Mouse (Mus musculus) erythroblast, adult 5-6 weeks (primary cell): ENCODE results near the gene Jaml. TPM values are rescaled to one million over a fixed set of nuclear protein-coding genes. Genes with fewer than 3 reads are reported as not detected.

ENCODE experiments used
- ATAC-seq: replicated peaks from 2 replicates; pipeline ENCODE4 v1.8.0; 2016; ENCODE audit warnings: moderate number of reproducible peaks, mild to moderate bottlenecking, moderate TSS enrichment, inconsistent platforms; ENCODE audit not compliant: poor library complexity, low FRiP score, severe bottlenecking
- total RNA-seq, 2 experiments: library from RNA; stranded (forward) in 1 of 2; stranded (reverse) in 1 of 2; fragments of 150-400 nt in 1 of 2; fragments of 200-764, 138-1000 nt in 1 of 2; gene quantifications; 2 replicates each; pipeline versions ENCODE4 v1.2.3 to v1.2.4; 2015 to 2017; ENCODE audit warnings: low replicate concordance in 2 of 2

The Jaml gene
- total RNA-seq, 2 experiments from 2014 or later: 1.2 to 3.1 TPM

DNA sequence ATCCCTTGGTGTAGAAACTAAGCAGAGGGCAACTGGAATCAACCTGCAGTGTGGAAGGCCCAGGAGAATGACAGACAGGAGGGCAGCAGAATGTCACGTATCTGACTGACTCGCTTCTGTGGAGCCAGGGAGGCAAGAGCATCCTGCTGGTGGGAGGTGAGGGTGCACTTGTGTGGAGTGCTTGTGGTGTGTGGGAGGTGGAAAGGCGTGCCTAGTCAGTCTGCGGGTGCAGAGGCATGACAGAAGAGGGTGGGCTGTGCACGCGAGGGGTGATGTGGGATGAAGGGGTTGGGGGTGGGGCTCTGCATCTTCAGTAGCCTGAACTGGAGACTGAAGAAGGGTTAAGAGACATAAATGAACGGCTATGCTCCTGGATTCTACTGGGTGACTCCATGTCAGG, 74.4 kb downstream of the Jaml start:
- ATAC-seq: no peak

Other genes starting within 250 kb of the Jaml start
- 15.8 and 32.8 TPM in 2 replicates for gene Kmt2a, start 197.9 kb upstream of the Jaml start, total RNA-seq (2015; ENCODE audit: low replicate concordance)
- gene Kmt2a, start 197.9 kb upstream of the Jaml start, total RNA-seq (2017; ENCODE audit: low replicate concordance): 6.0 and 7.8 TPM in 2 replicates
- gene Atp5l, start 158.4 kb upstream of the Jaml start, total RNA-seq (2015; ENCODE audit: low replicate concordance): 219 and 228 TPM in 2 replicates
- 38.1 and 117 TPM in 2 replicates for gene Atp5l, start 158.4 kb upstream of the Jaml start, total RNA-seq (2017; ENCODE audit: low replicate concordance)
- 19.0 and 38.2 TPM in 2 replicates for gene Ube4a, start 113.6 kb upstream of the Jaml start, total RNA-seq (2015; ENCODE audit: low replicate concordance)
- 29.6 and 53.4 TPM in 2 replicates for gene Ube4a, start 113.6 kb upstream of the Jaml start, total RNA-seq (2017; ENCODE audit: low replicate concordance)
- 6.9 TPM in 1 of 2 replicates, not detected in the other for gene Cd3g, start 98.8 kb upstream of the Jaml start, total RNA-seq (2015; ENCODE audit: low replicate concordance)
- 0.98 and 6.6 TPM in 2 replicates for gene Cd3g, start 98.8 kb upstream of the Jaml start, total RNA-seq (2017; ENCODE audit: low replicate concordance)
- gene Cd3d, start 97.4 kb upstream of the Jaml start, total RNA-seq (2015; ENCODE audit: low replicate concordance): not detected in 2 replicates
- not detected in 2 replicates for gene Cd3d, start 97.4 kb upstream of the Jaml start, total RNA-seq (2017; ENCODE audit: low replicate concordance)
- gene Cd3e, start 69.6 kb upstream of the Jaml start, total RNA-seq (2015; ENCODE audit: low replicate concordance): not detected in 2 replicates
- 0.43 TPM in 1 of 2 replicates, not detected in the other for gene Cd3e, start 69.6 kb upstream of the Jaml start, total RNA-seq (2017; ENCODE audit: low replicate concordance)
- not detected in 2 replicates for gene Mpzl2, start 39.4 kb upstream of the Jaml start, total RNA-seq (2015; ENCODE audit: low replicate concordance)
- gene Mpzl2, start 39.4 kb upstream of the Jaml start, total RNA-seq (2017; ENCODE audit: low replicate concordance): not detected in 2 replicates
- 1.0 and 1.9 TPM in 2 replicates for gene Mpzl3, start 24.0 kb upstream of the Jaml start, total RNA-seq (2015; ENCODE audit: low replicate concordance)
- 0.56 TPM in 1 of 2 replicates, not detected in the other for gene Mpzl3, start 24.0 kb upstream of the Jaml start, total RNA-seq (2017; ENCODE audit: low replicate concordance)
- gene Scn2b, start 38.6 kb downstream of the Jaml start, total RNA-seq (2015; ENCODE audit: low replicate concordance): 0.77 TPM in 1 of 2 replicates, not detected in the other
- not detected in 2 replicates for gene Scn2b, start 38.6 kb downstream of the Jaml start, total RNA-seq (2017; ENCODE audit: low replicate concordance)
- gene Scn4b, start 59.2 kb downstream of the Jaml start, total RNA-seq (2015; ENCODE audit: low replicate concordance): not detected in 2 replicates
- gene Scn4b, start 59.2 kb downstream of the Jaml start, total RNA-seq (2017; ENCODE audit: low replicate concordance): not detected in 2 replicates
- not detected in 2 replicates for gene BC049352, start 102.8 kb downstream of the Jaml start, total RNA-seq (2015; ENCODE audit: low replicate concordance)
- gene BC049352, start 102.8 kb downstream of the Jaml start, total RNA-seq (2017; ENCODE audit: low replicate concordance): not detected in 2 replicates
- not detected in 2 replicates for gene Tmprss4, start 124.9 kb downstream of the Jaml start, total RNA-seq (2015; ENCODE audit: low replicate concordance)
- gene Tmprss4, start 124.9 kb downstream of the Jaml start, total RNA-seq (2017; ENCODE audit: low replicate concordance): not detected in 2 replicates
- gene Il10ra, start 190.0 kb downstream of the Jaml start, total RNA-seq (2015; ENCODE audit: low replicate concordance): 4.6 and 4.8 TPM in 2 replicates
- 5.0 and 8.8 TPM in 2 replicates for gene Il10ra, start 190.0 kb downstream of the Jaml start, total RNA-seq (2017; ENCODE audit: low replicate concordance)
- gene Tmprss13, start 239.9 kb downstream of the Jaml start, total RNA-seq (2015; ENCODE audit: low replicate concordance): not detected in 2 replicates
- gene Tmprss13, start 239.9 kb downstream of the Jaml start, total RNA-seq (2017; ENCODE audit: low replicate concordance): not detected in 2 replicates